Mouse (Mus musculus): ENCODE measurements at regions not wholly inside any gene's neighbourhood (a gene's known extent, or its start where the extent isn't known, plus 50 kb on each side); places are given as distances from the start of the nearest gene placed in this dataset.

DNA sequence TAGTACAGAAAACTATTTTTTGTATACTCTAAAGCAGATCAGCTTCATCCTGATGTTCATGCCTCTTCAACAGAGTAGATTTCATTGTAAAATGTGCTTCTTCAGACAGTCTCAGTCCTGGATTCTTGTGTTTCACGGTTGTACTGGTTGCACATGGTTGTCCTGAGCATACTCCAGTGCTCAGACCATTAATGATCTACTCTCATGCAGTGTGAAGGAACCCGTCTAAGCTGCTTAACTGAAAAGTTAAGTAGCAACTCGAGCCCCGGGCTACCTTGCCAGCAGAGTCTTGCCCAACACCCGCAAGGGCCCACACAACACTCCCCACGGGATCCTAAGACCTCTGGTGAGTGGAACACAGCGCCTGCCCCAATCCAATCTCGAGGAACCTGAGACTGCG, 380.3 kb upstream of the Fbxo33 start:
- no peak for DNase-seq (ENCODE audit: extremely low read depth, low read depth)

DNA sequence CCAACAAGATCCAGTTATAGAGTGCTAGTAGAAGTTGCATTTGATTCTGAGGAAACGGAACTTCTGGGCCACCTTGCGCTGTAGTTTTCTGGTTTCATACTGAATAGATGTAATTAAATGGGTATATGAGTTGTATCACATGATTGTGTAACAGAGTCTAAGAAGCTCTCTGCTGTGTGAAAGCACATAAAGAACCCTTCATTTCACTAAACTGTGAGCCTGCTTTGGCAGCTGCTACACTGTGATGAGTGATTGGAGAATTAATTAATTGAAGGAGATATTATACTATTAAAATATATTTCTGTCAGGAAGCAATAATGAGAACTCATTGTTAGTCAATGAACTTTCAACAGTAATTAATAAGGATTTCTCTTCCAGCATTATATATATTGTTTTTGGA, 369.8 kb upstream of the Fbxo33 start:
- DNase-seq (ENCODE audit: extremely low read depth, low read depth), result no peak

DNA sequence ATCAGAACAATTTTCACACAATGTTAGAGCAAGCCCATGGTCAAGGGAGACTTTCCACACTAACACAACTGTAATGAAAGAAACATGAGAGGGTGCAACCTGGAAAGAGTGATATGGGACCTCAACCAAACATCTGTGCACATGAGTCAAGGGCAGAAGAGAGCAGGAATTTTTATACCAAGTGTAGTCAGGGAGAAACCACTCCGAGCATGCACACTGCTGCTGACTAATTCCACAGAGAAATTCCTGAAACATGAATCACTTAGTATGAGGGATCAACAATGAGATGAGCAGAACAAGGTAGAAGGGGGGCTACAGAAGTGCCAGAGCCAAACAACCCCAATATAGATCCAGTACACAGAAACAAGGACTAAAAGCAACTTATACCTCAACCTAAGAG, 363.1 kb upstream of the Fbxo33 start:
- DNase-seq (ENCODE audit: extremely low read depth, low read depth), result no peak

DNA sequence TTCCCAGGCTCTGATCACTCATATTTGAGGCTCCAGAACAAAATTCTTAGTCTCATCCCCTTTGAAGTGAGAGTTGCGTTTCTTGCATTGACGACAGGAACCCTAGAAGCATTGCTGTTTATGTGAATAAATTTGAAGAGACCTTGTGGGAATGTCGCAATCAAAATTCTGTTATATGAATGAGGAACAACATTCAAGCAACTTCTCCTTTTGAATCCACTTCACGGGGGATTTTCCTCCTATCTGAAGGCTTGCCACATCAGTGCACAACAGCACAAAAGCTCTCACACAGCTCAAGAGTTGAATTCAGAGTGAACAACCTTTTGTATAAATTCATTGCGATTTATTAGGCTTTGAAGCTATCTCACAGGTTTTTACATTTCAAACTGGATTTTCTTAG, 360.2 kb upstream of the Fbxo33 start:
- DNase-seq (ENCODE audit: extremely low read depth, low read depth), result peak; percentile 1

DNA sequence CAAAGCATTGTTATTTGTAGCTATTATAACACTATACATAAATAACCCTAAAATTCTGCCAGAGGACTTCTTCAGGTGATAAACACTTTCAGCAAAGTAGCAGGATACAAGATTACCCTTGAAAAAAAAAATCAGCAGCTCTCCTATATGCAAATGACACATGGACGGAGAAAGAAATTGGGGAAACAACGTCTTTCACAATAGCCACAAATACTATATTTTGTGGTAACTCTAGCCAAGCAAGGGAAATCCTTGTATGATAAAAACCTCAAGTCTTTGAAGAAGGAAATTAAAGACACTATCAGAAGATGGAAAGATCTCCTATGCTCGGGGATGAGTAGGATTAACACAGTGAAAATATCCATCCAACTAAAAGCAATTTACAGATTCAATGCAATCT, 344.4 kb upstream of the Fbxo33 start:
- no peak for DNase-seq (ENCODE audit: extremely low read depth, low read depth)

DNA sequence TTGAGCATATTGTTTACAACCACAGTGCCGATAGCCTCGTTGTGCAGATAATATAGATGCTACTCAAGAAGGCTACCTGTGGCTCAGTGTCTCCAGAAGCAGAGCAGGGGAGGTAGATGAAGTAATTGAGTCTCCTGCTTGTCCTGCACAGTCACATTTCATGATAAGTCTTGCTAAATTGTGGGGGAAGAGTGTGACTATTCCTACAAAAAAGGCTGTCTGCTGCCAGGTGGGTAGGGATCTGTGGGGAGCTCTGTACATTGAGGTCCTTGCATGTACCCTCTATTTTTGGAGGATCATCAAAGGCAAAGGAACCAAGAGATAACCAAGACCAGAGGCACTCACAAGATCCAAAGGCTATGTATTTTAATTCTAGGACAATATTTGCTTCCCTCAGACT, 320.3 kb upstream of the Fbxo33 start:
- DNase-seq (ENCODE audit: extremely low read depth, low read depth), result no peak

DNA sequence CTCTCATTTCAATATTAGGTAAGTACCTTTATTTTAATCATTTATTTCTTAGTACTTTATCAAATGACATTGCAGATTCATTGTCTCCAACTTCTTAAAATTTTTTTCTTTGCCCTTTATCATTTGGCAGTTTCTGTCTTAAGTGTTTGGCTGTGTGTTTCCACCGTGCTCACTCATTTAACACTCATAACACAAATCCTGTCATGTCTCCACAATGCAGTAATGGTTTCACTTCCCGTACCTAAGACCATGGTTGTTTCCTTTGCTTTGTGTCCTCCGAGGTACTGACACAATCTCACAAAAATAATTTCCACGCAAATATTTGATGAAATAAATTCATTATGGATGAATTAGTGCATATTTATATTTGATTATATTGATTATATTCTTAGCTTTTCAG, 311.0 kb upstream of the Fbxo33 start:
- no peak for DNase-seq (ENCODE audit: extremely low read depth, low read depth)

DNA sequence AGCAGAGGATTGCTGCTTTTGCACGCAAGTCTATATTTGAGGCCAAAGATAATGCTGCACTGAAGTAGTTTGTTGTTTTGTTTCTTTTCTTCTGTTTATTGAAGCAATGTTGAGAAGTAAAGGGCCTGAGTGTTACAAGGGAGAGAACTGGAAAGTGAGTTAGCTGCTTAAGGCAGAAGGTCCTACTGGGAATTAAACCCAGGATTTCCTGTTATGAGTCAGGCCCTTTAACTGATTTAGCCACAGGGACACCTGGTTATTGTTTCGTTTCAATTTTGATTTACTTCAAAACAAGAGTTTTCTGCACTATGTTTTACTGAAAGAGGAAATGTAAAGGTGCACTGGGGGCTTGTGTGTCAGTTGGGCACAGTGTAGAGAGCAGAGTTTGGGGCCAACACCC, 303.8 kb upstream of the Fbxo33 start:
- no peak for DNase-seq (ENCODE audit: extremely low read depth, low read depth)

DNA sequence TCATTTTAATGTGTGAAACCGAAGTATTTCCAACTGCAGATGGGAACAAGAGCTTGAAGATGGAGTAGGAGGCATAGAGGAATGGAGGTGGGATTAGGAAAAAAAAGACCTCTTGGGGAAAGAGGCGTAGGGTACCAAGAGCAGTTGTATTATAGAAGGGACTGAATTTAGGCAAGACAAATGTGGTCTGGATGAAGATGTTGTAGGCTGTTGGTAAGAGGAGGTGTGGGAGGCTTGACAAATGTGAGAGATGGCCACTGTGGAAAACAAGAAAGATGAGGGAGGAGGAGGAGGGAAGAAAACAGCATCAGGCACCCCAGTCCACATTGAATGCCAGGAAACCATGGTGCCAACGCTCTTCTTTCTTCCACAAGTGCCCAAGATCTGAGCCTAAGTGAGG, 302.4 kb upstream of the Fbxo33 start:
- DNase-seq (ENCODE audit: extremely low read depth, low read depth), result no peak

DNA sequence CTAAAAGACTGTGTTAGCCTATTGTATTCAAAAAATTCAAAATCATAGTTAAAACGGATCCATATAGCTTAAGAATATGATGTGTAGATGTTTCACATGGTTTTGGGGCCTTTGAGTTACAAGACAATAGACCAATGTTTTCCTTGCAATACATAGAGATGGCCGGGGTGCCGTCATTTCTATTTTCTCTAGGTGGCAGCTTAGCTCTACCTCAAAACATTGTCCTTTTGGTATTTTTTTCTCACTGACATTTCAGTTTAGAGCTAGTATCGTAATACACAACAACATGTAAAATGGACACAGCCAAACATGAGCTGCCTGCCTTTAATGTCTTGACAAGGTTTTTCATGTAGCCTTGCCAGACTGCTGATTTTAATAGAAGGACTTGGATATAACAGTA, 290.3 kb upstream of the Fbxo33 start:
- no peak for DNase-seq (ENCODE audit: extremely low read depth, low read depth)

DNA sequence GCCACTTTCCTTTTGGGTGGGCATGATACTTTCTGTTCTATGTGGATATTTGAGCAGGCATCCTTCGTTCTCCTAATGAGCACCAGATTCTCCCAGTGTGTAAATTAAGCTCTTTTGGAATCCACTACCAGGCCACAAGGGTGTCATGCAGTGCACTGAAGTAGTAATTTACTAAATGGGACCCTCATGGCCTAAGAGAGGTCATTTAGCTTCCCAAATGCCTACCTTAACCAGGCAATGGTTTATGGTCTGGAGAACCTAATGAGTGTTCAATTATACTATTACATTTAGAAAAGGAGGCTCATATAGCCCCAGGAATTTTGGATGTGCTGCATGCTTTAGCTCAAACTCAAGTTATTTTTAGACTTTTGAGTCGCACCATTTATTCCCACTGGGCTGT, 289.6 kb upstream of the Fbxo33 start:
- DNase-seq (ENCODE audit: extremely low read depth, low read depth), result no peak

DNA sequence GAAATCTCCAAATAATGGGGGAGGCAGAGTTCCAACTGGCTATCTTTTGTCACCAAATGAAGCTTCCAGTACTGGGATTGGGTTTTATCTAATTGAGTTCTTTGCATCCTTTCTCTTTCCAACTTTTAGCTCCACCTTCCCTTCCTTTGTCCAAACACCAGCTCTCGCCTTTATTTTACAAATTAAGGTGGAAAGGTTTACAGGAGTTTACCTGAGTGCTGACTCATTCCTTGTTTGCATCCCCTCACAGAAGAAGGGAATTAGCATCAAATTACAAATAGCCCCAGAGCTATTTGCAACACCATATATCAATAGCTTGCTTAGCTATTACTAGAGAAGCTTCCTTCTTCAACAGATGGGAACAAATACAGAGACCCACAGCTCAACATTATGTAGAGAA, 287.9 kb upstream of the Fbxo33 start:
- no peak for DNase-seq (ENCODE audit: extremely low read depth, low read depth)

DNA sequence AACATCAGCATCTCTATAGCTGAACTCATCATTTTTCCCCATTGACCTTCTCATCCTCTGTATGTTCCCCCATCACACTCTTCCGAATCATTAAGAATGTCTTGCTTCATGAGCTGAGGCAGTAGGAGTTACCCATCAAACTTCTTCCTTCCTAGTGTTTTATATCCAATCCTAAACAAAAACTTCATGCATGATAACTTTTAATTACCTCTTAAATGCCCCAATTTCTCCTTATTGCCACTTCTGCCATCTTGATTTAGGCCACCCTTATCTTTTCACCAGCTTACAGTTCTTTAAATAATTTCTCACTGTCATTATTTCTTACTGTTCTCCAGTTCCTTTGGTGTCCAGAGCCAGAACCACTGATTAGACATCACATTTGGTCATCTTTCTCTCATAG, 277.9 kb upstream of the Fbxo33 start:
- DNase-seq (ENCODE audit: extremely low read depth, low read depth), result no peak

DNA sequence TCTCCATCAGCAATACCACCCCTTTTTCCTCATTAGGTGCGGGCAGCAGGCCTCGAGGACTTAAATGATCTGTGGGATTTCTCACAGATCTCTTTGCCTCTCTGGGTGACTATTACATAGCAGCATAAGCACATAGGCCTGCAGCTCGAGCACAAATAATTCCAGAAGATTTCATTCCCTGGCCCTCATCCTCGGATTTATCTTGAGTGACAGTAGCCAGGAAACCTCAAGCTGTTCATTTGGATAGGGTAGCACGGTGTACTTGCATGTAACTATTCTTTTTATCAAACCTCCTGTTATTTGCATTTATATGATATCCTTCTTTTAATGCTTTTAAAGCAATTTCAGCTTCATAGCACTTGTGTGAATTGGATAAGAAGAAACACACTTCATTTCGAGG, 268.5 kb upstream of the Fbxo33 start:
- no peak for DNase-seq (ENCODE audit: extremely low read depth, low read depth)

DNA sequence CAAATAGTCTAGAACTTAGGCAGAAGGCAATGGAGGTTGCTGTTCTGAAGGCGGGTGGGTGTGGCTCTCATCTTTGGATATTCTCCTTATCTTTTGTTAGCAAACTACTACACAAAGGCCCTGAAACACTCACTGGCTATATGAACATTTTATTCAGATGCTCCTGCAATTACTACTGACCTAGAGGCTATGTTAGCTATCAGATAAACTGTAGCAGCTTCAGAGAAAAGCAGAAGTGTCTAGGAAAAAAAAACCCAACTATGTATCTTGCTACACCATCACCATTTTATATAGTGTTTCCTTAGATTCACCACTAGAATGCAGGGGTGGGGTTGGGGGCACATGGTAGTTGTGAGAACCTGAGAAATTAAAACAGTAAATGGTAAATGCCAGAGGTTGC, 268.0 kb upstream of the Fbxo33 start:
- DNase-seq (ENCODE audit: extremely low read depth, low read depth), result peak; percentile 53

DNA sequence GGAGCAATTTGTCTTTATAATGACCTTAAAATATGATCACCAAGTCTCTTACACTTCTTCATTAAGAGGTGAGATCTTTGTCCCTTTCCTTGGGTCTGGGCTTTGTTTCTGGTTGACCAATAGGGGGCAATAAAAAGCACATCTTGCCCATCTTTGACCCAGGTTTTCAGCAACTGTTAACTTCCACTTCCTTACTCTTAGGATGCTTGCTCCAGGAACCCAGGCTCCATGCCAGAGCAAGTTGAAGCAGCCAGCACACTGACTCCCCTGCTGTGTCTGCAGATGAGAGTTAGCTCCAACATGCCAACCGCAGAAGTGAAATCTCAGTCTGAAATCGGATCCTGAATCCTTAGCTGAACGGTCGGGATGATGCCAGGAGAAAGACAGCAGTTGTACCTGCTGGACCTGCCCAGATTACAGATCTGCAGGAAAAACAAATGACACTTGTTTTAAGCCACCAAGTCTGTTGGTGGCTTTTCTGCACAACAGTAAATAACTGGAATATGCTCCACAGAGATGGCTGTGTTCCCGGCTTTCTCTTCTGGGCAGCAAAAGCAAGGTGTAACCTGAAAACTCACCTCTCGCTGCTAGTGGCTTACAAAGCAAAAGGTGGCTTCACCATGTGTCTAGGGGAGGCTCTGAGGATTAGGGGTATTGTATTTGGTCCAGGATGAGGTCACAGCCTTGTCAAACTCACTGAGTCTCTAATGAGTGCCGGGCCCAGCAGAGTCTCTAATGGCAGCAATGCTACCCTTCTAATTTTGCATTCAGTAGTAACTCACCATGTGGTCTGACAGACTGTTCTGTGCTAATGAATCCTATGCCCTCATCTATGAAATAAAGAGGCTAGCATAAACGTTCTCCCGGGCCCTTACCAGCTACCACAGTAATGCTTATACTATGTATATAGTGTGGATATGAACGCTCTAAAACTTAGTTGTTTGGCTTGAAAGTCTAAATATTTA, 241.8 kb upstream of the Fbxo33 start:
- no peak for DNase-seq (ENCODE audit: extremely low read depth, low read depth)

DNA sequence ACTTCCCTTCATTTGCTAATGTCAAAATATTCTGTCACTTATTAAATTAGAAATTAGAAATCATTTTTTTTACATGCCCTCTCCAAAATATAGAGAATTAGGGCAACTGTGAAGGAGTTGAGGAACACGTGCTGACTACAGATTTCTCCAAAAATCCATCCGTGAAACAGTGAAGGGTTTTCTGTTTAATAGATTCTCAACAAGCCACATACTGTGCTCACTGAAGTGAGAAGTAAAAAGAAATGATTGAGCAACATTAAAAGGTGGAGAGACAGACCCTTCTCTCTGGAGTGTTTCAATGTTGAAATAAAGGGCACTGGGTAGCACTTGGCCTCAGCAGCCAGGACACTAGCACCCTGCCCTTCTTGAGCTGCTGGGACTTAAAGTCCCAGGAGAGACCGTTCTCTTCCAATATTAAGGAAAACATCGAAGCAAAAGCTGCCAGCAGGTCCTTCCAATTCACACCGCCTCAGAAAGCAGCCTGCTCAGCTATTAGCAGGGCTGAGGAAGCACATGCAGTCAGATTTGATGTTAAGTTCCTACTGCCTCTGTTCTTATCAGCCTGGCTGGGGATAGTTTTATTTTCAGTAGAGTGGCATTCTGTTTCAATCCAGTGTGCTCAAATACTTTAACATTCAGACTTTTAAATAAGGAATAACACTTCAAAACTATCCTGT, 236.8 kb upstream of the Fbxo33 start:
- DNase-seq (ENCODE audit: extremely low read depth, low read depth), result no peak

DNA sequence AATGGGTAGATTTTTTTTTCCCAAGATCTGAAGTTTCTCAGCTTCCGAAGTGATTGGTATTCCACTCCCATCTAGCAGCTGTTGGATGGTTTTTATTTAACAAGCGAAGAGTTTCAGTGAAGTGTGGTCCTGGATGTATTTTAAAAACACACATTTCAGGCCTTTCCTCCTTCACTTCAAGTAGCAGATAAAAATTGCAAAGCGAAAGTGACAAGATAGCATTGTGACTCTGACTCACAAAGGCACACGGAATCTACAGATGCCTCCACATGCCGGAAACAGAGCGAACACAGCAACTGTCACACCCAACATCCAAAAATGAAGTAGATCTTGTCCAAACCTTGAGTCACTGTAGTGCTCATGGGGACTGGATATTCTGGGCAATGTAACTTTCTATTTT, 195.5 kb upstream of the Fbxo33 start:
- DNase-seq (ENCODE audit: extremely low read depth, low read depth), result no peak

DNA sequence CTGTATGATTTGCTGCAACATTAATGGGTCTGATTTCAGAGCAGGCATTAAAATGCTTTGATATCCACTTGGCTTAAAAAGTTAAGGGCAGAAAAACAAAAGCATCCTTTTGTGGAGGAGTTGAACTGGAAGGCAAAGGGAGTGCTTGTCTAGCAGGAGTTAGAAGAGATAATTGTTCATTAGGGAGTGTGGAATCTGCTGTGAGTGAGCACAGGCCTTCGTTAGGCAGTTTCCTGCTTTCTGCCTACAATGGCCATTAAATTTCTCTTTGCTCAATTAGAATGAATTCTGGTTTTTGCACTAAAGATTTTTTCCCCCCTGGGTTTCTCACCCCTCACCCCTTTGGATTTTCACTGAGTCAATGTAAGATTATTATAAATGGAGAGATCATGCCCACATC, 192.0 kb upstream of the Fbxo33 start:
- no peak for DNase-seq (ENCODE audit: extremely low read depth, low read depth)

DNA sequence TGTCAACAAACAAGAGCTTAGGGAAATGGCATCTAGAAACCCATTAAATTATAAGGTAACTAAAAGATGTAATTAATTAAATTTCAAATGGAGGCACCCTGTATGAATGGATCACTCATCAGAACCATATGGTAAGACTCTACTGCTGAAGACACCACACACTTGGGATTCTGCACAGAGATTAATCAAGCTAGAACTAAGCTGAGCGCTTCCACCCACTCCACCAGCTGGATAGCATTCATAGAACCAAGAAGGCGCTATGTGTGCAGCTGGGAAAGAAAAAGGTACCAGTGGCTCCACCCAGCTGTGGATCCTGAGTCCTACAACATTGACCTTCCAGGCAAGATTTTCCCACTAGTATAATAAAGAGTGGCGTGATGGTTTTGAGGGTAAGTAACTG, 171.6 kb upstream of the Fbxo33 start:
- no peak for DNase-seq (ENCODE audit: extremely low read depth, low read depth)

DNA sequence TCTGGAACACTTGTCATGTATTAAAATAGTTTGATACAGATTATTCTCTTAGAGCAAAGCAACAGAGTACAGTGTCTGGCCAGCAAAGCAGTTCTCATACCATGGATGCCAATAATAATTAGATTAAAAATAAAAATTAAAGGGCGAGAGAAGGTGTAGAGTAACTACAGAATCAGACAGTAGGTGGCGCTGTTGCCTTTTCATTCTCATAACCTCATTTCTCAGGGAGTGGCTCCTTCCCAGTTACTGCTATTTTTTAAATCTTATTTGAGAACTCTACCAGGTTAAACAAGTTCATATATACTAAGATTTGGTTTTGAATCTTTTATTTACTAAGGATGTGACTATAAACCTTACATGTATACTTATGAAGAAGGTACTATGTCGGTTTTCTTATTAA, 163.3 kb upstream of the Fbxo33 start:
- DNase-seq (ENCODE audit: extremely low read depth, low read depth), result peak; percentile 23

DNA sequence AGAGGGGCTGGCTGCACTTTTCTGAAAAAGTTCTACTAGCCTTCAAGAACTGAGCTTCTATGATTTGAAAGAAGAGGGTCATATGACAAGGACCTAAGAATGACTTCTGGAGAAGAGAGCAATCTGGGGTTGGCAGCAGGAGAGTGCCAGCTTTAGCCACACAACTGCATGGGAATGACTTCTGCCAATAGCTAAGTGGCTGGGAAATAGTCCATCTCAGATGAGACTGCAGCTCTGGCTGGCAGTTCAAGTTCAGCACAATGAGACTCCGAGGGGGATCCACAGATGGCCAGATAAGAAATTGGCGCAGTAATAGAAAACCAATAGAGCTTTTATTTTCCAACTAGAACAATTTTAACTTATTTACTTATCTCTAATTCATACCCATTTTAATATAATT, 122.1 kb upstream of the Fbxo33 start:
- DNase-seq (ENCODE audit: extremely low read depth, low read depth), result no peak

DNA sequence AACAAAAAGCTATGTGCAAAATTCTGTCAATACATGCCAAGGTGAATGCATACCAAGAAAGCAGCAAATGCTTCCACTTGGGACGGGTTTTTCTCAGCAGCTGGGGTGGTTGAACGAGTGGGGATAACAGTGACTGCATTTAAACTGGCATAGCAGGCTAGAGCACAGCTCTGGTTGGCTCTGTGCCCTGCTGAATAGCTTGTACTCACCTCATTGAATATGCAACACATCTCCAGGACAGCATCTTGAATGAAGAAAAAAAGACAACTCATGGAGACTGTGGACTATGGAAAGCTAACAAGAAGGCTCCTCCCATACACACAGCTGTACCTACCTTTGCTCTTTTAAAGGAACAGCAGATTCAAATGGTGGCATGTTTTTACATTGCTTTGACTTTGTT, 111.2 kb upstream of the Fbxo33 start:
- DNase-seq (ENCODE audit: extremely low read depth, low read depth), result no peak
